Mouse (Mus musculus): ENCODE data around the gene Nxph1. TPM values are rescaled to one million over a fixed set of nuclear protein-coding genes. Genes with fewer than 3 reads are reported as not detected.

Gene Nxph1
- polyA plus RNA-seq, 2 experiments: not detected

DNA sequence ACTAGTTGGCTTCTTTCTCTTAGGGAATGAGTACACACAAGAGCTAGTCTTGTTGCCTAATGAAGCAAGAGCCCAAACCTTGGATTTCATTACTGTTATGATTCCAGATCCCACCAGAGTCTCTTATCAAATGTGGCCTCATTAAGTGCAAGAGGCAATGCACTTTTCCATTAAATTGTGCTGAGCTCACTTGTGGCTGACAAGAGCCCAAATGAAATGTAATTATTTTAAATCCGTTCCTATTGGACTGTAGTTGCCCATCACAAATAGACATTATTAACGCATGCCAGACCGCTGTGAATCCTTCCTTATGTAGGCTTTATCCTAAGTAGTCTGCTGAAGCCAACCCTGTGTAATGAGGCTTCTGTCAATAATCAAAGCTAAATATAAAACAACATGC, 118.2 kb downstream of the Nxph1 start:
- ATAC-seq (ENCODE audit: insufficient read depth): no peak
- Histone ChIP-seq H3K4me2 (ENCODE audit: low read depth) (no peak overlapping the region), H3K27ac (no peak overlapping the region), H3K4me1 (replicated peaks; ENCODE audit: control insufficient read depth in 2 of 2, insufficient read depth in 2 of 2, low read length in 1 of 2) (no peaks in the 10 kb centered on the region), H3K9me3 (ENCODE audit: control insufficient read depth, low read length) (no peaks in the 10 kb centered on the region), H3K27me3 (ENCODE audit: control insufficient read depth, insufficient read depth, low read length) (no peaks in the 10 kb centered on the region), H3K9ac (replicated peaks) (no peak overlapping the region), H3K4me3 (ENCODE audit: insufficient read depth in 1 of 2, low read depth in 2 of 2, low read length in 2 of 2) (no peak overlapping the region), H3K36me3 (replicated peaks; ENCODE audit: control insufficient read depth, insufficient read depth, low read depth) (no peaks in the 10 kb centered on the region)
- no peak for DNase-seq (ENCODE audit: low read depth in 3 of 3, low spot score in 3 of 3)
- 71% methylated on average over 3 of the region's 3 CpGs for WGBS (ENCODE audit: insufficient replicate concordance)
- TF ChIP-seq CTCF (IDR thresholded peaks at IDR 0.05; ENCODE audit: low read depth) (no peak), EP300 (IDR thresholded peaks at IDR 0.05; ENCODE audit: low read depth) (no peak)

DNA sequence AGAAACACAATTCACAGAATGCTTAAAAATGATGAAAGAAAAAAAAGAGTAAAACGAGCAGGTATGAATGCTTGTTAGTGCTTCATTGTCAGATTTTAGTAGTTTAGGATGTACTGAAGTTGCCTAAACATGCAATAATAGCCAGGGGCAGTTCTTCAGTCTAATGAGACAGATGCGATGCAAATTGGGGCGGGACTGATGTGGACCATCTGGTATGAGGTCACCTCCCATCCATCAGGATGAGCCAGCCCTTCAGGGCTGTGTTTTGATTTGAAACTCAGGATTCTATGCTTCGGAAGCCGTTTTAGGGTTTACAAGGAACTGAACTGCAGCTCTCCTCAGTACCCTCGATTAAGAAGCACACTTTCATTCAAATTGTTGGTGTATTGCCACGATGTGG, 121.7 kb downstream of the Nxph1 start:
- Histone ChIP-seq H3K4me1 (replicated peaks; ENCODE audit: control insufficient read depth in 2 of 2, insufficient read depth in 2 of 2, low read length in 1 of 2) (no peaks in the 10 kb centered on the region), H3K4me2 (ENCODE audit: low read depth) (no peak overlapping the region), H3K4me3 (ENCODE audit: insufficient read depth in 1 of 2, low read depth in 2 of 2, low read length in 2 of 2) (no peak overlapping the region), H3K9me3 (ENCODE audit: control insufficient read depth, low read length) (no peaks in the 10 kb centered on the region), H3K27me3 (ENCODE audit: control insufficient read depth, insufficient read depth, low read length) (no peaks in the 10 kb centered on the region), H3K36me3 (replicated peaks; ENCODE audit: control insufficient read depth, insufficient read depth, low read depth) (no peaks in the 10 kb centered on the region), H3K9ac (replicated peaks) (no peak overlapping the region), H3K27ac (no peak overlapping the region)
- TF ChIP-seq CTCF (IDR thresholded peaks at IDR 0.05; ENCODE audit: low read depth) (no peak), EP300 (IDR thresholded peaks at IDR 0.05; ENCODE audit: low read depth) (no peak)
- DNase-seq (ENCODE audit: low read depth in 3 of 3, low spot score in 3 of 3) (no peak), ATAC-seq (ENCODE audit: insufficient read depth) (no peak)
- WGBS (ENCODE audit: insufficient replicate concordance): 61% methylated on average over 7 of the region's 7 CpGs

DNA sequence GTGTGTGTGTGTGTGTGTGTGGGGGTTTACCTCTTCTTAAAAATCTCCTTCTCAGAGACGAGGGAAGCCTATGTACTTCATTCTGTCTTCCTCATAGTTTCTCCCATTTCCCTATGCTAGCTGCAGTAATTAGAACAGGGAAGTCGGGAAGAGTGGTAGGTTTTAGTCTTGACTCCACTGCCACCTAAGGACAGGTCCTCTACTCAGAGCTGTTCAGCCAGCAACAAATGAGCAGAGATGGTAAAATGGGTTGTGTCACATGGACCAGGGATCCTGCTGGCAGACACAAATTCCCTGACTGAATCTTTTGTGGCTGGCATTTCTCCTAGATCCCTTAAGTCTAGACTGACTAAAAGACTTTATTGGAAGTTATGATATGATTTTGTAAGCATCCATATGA, 128.2 kb downstream of the Nxph1 start:
- no peak overlapping the region for H3K4me2 ChIP-seq (ENCODE audit: low read depth)
- DNase-seq (ENCODE audit: low read depth in 3 of 3, low spot score in 3 of 3) (no peak), ATAC-seq (ENCODE audit: insufficient read depth) (no peak)
- 30% methylated on average over 2 of the region's 2 CpGs for WGBS (ENCODE audit: insufficient replicate concordance)
- H3K9me3 ChIP-seq (ENCODE audit: control insufficient read depth, low read length): no peaks in the 10 kb centered on the region
- TF ChIP-seq CTCF (IDR thresholded peaks at IDR 0.05; ENCODE audit: low read depth) (no peak), EP300 (IDR thresholded peaks at IDR 0.05; ENCODE audit: low read depth) (no peak)
- no peak overlapping the region for H3K4me3 ChIP-seq (ENCODE audit: insufficient read depth in 1 of 2, low read depth in 2 of 2, low read length in 2 of 2)
- H3K36me3 ChIP-seq (replicated peaks; ENCODE audit: control insufficient read depth, insufficient read depth, low read depth): no peaks in the 10 kb centered on the region
- no peak overlapping the region for H3K27ac ChIP-seq
- H3K27me3 ChIP-seq (ENCODE audit: control insufficient read depth, insufficient read depth, low read length): no peaks in the 10 kb centered on the region
- no peak overlapping the region for H3K9ac ChIP-seq (replicated peaks)
- no peaks in the 10 kb centered on the region for H3K4me1 ChIP-seq (replicated peaks; ENCODE audit: control insufficient read depth in 2 of 2, insufficient read depth in 2 of 2, low read length in 1 of 2)

DNA sequence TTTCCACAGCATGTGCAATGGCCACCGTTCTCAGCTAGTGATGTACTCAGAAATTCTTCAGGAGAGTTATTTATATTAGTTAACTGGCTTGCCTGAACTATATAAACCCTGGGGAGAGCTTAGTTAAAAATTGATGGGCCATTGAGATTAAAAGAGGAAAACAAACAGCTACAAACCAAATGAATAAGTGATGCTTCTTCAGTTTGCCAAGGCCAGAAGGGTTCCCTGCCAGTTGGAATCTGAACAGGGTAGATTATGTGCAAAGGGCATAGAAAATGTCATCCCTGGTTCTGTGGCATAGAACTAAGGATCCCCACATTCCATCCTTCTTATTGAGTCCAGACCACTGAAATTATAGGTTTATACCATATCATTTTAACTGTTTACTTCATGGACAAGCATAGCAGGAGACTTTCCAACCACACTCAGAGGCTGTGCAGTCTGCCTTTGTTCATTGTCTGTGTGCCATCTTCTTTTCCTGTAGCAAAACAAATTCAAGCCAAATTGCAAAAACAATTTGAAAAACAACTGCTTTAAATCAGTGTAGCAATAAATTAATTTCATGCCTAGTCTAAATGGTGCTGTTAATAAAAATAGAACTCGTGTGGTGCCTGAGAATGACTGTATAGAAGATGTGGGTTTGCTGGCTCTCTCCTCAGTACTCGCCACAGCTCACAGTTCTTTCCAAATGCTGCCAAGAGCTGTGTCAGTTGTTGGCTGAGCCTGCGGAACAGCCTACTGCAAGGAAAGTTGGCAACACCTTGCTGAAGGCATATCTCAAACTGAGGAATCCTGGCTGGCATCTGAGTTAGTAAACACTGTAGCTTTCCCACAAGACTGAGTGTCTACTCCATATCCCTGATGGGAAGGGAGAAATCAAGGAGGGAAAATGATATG, 129.8 kb downstream of the Nxph1 start:
- Histone ChIP-seq H3K27ac (no peak overlapping the region), H3K4me3 (ENCODE audit: insufficient read depth in 1 of 2, low read depth in 2 of 2, low read length in 2 of 2) (no peak overlapping the region), H3K4me1 (replicated peaks; ENCODE audit: control insufficient read depth in 2 of 2, insufficient read depth in 2 of 2, low read length in 1 of 2) (no peaks in the 10 kb centered on the region), H3K9ac (replicated peaks) (no peak overlapping the region), H3K36me3 (replicated peaks; ENCODE audit: control insufficient read depth, insufficient read depth, low read depth) (no peaks in the 10 kb centered on the region), H3K9me3 (ENCODE audit: control insufficient read depth, low read length) (no peaks in the 10 kb centered on the region), H3K27me3 (ENCODE audit: control insufficient read depth, insufficient read depth, low read length) (no peaks in the 10 kb centered on the region), H3K4me2 (ENCODE audit: low read depth) (no peak overlapping the region)
- ATAC-seq (ENCODE audit: insufficient read depth) (no peak), DNase-seq (ENCODE audit: low read depth in 3 of 3, low spot score in 3 of 3) (no peak)
- TF ChIP-seq CTCF (IDR thresholded peaks at IDR 0.05; ENCODE audit: low read depth): no peak
- no peak for TF ChIP-seq EP300 (IDR thresholded peaks at IDR 0.05; ENCODE audit: low read depth)
- WGBS (ENCODE audit: insufficient replicate concordance): 46% methylated on average over 4 of the region's 4 CpGs

DNA sequence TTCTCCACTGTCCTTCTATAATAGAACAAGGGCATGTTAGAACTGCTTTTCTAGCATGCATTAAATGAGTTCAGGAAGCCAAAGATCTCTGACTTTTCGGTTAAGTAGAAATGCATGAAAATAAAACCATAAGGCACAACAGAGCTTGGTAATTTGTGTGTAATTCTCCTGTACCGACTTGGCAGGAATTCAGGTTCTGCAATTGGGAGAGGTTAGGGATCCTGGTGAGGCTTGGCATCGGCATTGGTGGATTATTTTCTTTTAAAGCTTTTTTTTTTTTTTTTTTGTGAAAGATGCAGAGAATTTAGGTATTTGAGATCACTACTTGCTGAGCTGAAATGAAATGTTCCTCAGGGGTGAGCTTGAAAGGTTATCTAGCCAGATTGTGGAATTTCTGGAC, 135.6 kb downstream of the Nxph1 start:
- H3K9me3 ChIP-seq (ENCODE audit: control insufficient read depth, low read length): no peaks in the 10 kb centered on the region
- no peak overlapping the region for H3K4me2 ChIP-seq (ENCODE audit: low read depth)
- 49% methylated on average over 3 of the region's 3 CpGs for WGBS (ENCODE audit: insufficient replicate concordance)
- DNase-seq (ENCODE audit: low read depth in 3 of 3, low spot score in 3 of 3) (no peak), ATAC-seq (ENCODE audit: insufficient read depth) (no peak)
- no peaks in the 10 kb centered on the region for H3K27me3 ChIP-seq (ENCODE audit: control insufficient read depth, insufficient read depth, low read length)
- TF ChIP-seq CTCF (IDR thresholded peaks at IDR 0.05; ENCODE audit: low read depth): no peak
- no peak for TF ChIP-seq EP300 (IDR thresholded peaks at IDR 0.05; ENCODE audit: low read depth)
- no peak overlapping the region for H3K9ac ChIP-seq (replicated peaks)
- no peak overlapping the region for H3K4me3 ChIP-seq (ENCODE audit: insufficient read depth in 1 of 2, low read depth in 2 of 2, low read length in 2 of 2)
- no peak overlapping the region for H3K27ac ChIP-seq
- no peaks in the 10 kb centered on the region for H3K36me3 ChIP-seq (replicated peaks; ENCODE audit: control insufficient read depth, insufficient read depth, low read depth)
- no peaks in the 10 kb centered on the region for H3K4me1 ChIP-seq (replicated peaks; ENCODE audit: control insufficient read depth in 2 of 2, insufficient read depth in 2 of 2, low read length in 1 of 2)
